In genomic region chr2:106982503-106982902, GRCm38 (mm10) we compare ENCODE assay signal across 14 mouse cellular contexts. TPM values are rescaled to one million over a fixed set of nuclear protein-coding genes. Genes with fewer than 3 reads are reported as not detected.
DNase-seq lines count a peak whose midpoint lies in the region; ATAC-seq and TF ChIP-seq lines count a peak whose summit lies in the region.
"Had no signal": no experiment of that assay in that cellular context is flagged by ENCODE, and none has a peak within 500 bp of the region (broad histone marks: within the 10 kb centered on the region; RNA-seq: fewer than 3 reads in every experiment).

No protein-coding gene starts in this region.

- no peak overlapping the region for H3K4me2 ChIP-seq in kidney, postnatal 0 days (ENCODE audit: low read length)
- H3K4me2 ChIP-seq: neural tube, embryonic 15.5 days had no signal

- no peaks in the 10 kb centered on the region for H3K9me3 ChIP-seq in kidney, postnatal 0 days (replicated peaks; ENCODE audit: low read length)
- H3K9me3 ChIP-seq: neural tube, embryonic 15.5 days had no signal

- no peak overlapping the region for H3K27ac ChIP-seq in kidney, postnatal 0 days
- H3K27ac ChIP-seq: neural tube, embryonic 15.5 days had no signal

- no peak overlapping the region for H3K4me3 ChIP-seq in kidney, postnatal 0 days (replicated peaks; ENCODE audit: low read depth, low read length)
- H3K4me3 ChIP-seq: neural tube, embryonic 15.5 days had no signal

- DNase-seq in frontal cortex, postnatal 10 days (ENCODE audit: low spot score in 2 of 2): no peak
- peak; percentile 59 for DNase-seq in kidney, postnatal 0 days (ENCODE audit: low spot score)
- DNase-seq in kidney, postnatal 36 days: no peak
- DNase-seq in 3T3-L1 (ENCODE audit: low read depth, low spot score): peak; percentile 86
- no peak for DNase-seq in Patski (ENCODE audit: low read depth, low spot score)
- DNase-seq in cerebellum, adult 18-20 months: no peak
- DNase-seq: adrenal gland, adult 8-10 months; gastrocnemius, postnatal 10 days; heart, postnatal 10 days; kidney, adult 11 months; kidney, postnatal 4 days; thymus, adult 18-20 months had no signal

- H3K27me3 ChIP-seq in kidney, postnatal 0 days (ENCODE audit: insufficient read depth, low read length): no peaks in the 10 kb centered on the region
- peaks cover 16% of the 10 kb centered on the region for H3K27me3 ChIP-seq in Patski
- H3K27me3 ChIP-seq: neural tube, embryonic 15.5 days had no signal

- H3K4me1 ChIP-seq in kidney, postnatal 0 days (replicated peaks; ENCODE audit: insufficient read depth, low read length): no peaks in the 10 kb centered on the region
- H3K4me1 ChIP-seq: neural tube, embryonic 15.5 days had no signal

- no peaks in the 10 kb centered on the region for H3K36me3 ChIP-seq in kidney, postnatal 0 days (ENCODE audit: insufficient read depth, low read length)
- H3K36me3 ChIP-seq: neural tube, embryonic 15.5 days had no signal

- peak; percentile 89 for ATAC-seq in frontal cortex, adult (ENCODE audit: low TSS enrichment)
- ATAC-seq in kidney, postnatal 0 days (replicated peaks; ENCODE audit: low FRiP score, low read depth): no peak
- ATAC-seq in Patski: peak; percentile 47

- CTCF ChIA-PET in Patski (lab: Charles Lee): no interaction called here

- TF ChIP-seq CTCF in kidney, postnatal 0 days (IDR thresholded peaks at IDR 0.05; ENCODE audit: low read depth): peak; percentile 64
- peak; percentile 47 for TF ChIP-seq CTCF in Patski (IDR thresholded peaks at IDR 0.05)

- POLR2A ChIA-PET in Patski (lab: Charles Lee): no interaction called here

- in situ Hi-C loops in Patski (cut with MboI; ENCODE audit: low pct_unique_long_range_greater_than_20kb): loop anchor here (10.0 kb wide), 1 partner anchor 892 kb away; no protein-coding TSS in a partner anchor

- no peak overlapping the region for H3K9ac ChIP-seq in kidney, postnatal 0 days (ENCODE audit: low read depth, low read length)
- H3K9ac ChIP-seq: neural tube, embryonic 15.5 days had no signal

- 49% methylated on average over 6 of the region's 6 CpGs for WGBS in kidney, postnatal 0 days

RNA-seq across cellular contexts. Expression of gene Arl14ep, which starts 8.3 kb away (rescaled TPM):
- polyA plus RNA-seq in kidney, postnatal 0 days (2015; fragmentation: Nextera tagmentation; extraction: Ambion mirVana): 35.2 and 38.5 TPM in 2 replicates
- 36.8 TPM for polyA plus RNA-seq in Patski (2021)

Comparison
In these comparisons a context has a peak if more than half of its experiments do, and no peak if none do; other contexts are left out.
1. DNase-seq: peak in kidney, postnatal 0 days (single experiment) and 3T3-L1 (single experiment); none in frontal cortex, postnatal 10 days (0 of 2), kidney, postnatal 36 days (0 of 2), Patski (single experiment) and cerebellum, adult 18-20 months (0 of 2).